Mouse (Mus musculus): ENCODE measurements around the gene Selenom.

The Selenom gene

GRCm38 (mm10) chr11:3547969-3548368, 33.5 kb downstream of the Selenom start:
- peak; percentile 51 for DNase-seq (ENCODE audit: low read depth, low spot score)

- no peak for DNase-seq (ENCODE audit: low read depth, low spot score)
These were observed 34.2 kb downstream of the Selenom start for GRCm38 (mm10) chr11:3548564-3549295.

- DNase-seq (ENCODE audit: low read depth, low spot score) = no peak
These were observed 35.3 kb downstream of the Selenom start for GRCm38 (mm10) chr11:3549791-3550190.

GRCm38 (mm10) chr11:3554976-3555375, 40.5 kb downstream of the Selenom start:
- DNase-seq (ENCODE audit: low read depth, low spot score) = no peak

- peak; percentile 23 for DNase-seq (ENCODE audit: low read depth, low spot score)
These were observed 43.4 kb downstream of the Selenom start for GRCm38 (mm10) chr11:3557852-3558251.

- DNase-seq (ENCODE audit: low read depth, low spot score) = peak; percentile 80
These were observed 45.7 kb downstream of the Selenom start for GRCm38 (mm10) chr11:3560202-3560601.

GRCm38 (mm10) chr11:3563853-3564252, 49.4 kb downstream of the Selenom start:
- DNase-seq (ENCODE audit: low read depth, low spot score) = no peak

GRCm38 (mm10) chr11:3564451-3564850, 50.0 kb downstream of the Selenom start:
- no peak for DNase-seq (ENCODE audit: low read depth, low spot score)

GRCm38 (mm10) chr11:3566018-3566417, 51.5 kb downstream of the Selenom start:
- peak; percentile 39 for DNase-seq (ENCODE audit: low read depth, low spot score)

All from 3T3-L1 (cell line).